Mouse (Mus musculus) liver, embryonic 12.5 days (tissue): ENCODE results near the gene G2e3. TPM values are rescaled to one million over a fixed set of nuclear protein-coding genes. Genes with fewer than 3 reads are reported as not detected.
A peak's percentile ranks its signal among the peaks of the same experiment; 100 is the strongest.

Experiments used
- ATAC-seq: fragments of 200-750 bp; cut with Nextera tagmentation; 2 replicates; pipeline ENCODE4 v1.8.0; 2017; ENCODE audit warnings: moderate number of reproducible peaks, mild to moderate bottlenecking, moderate library complexity
- H3K27ac ChIP-seq: fragments of 300-500 bp; sonication (generic); 2 replicates; pipeline ENCODE4 v1.5.1; 2016; ENCODE audit warnings: mild to moderate bottlenecking
- H3K27me3 ChIP-seq: fragments of 300-500 bp; sonication (generic); replicated peaks from 2 replicates; pipeline ENCODE4 v1.6.1; 2016; ENCODE audit warnings: mild to moderate bottlenecking, moderate library complexity
- H3K36me3 ChIP-seq: fragments of 300-500 bp; sonication (generic); 2 replicates; pipeline ENCODE4 v1.6.1; 2016; ENCODE audit warnings: mild to moderate bottlenecking, moderate library complexity
- H3K4me1 ChIP-seq: fragments of 300-500 bp; sonication (generic); 2 replicates; pipeline ENCODE4 v1.6.1; 2016
- H3K4me2 ChIP-seq: fragments of 300-500 bp; sonication (generic); 2 replicates; pipeline ENCODE4 v1.6.1; 2016; ENCODE audit warnings: mild to moderate bottlenecking, moderate library complexity
- H3K4me3 ChIP-seq: fragments of 300-500 bp; sonication (generic); 2 replicates; pipeline ENCODE4 v1.5.1; 2016; ENCODE audit warnings: mild to moderate bottlenecking, moderate library complexity
- H3K9ac ChIP-seq: fragments of 300-500 bp; sonication (generic); 2 replicates; pipeline ENCODE4 v1.6.1; 2016; ENCODE audit warnings: mild to moderate bottlenecking, moderate library complexity
- H3K9me3 ChIP-seq: fragments of 300-500 bp; sonication (generic); replicated peaks from 2 replicates; pipeline ENCODE4 v1.6.1; 2016; ENCODE audit warnings: mild to moderate bottlenecking, moderate library complexity
- WGBS: fragments of 180-500 bp; shearing (Covaris S2); methylation state at CpG from one replicate; pipeline ENCODE4 v1.1.7; 2016; ENCODE audit not compliant: insufficient replicate concordance; 5-methylcytosine and 5-hydroxymethylcytosine counted together
- polyA plus RNA-seq: library from polyadenylated mRNA; unstranded; fragments of >200 nt; fragmentation: Nextera tagmentation; extraction: Ambion mirVana; gene quantifications from 2 replicates; pipeline ENCODE4 v1.2.1, GENCODE M21; 2016

Gene G2e3
- polyA plus RNA-seq, 1 experiment from 2014 or later = 23.1 TPM

GRCm38 (mm10) chr12:51399871-51400270, 52.0 kb downstream of the G2e3 start:
- no peak overlapping the region for H3K4me2 ChIP-seq
- no peak overlapping the region for H3K4me3 ChIP-seq
- H3K9ac ChIP-seq = no peak overlapping the region
- H3K27me3 ChIP-seq = no peaks in the 10 kb centered on the region
- H3K4me1 ChIP-seq = no peaks in the 10 kb centered on the region
- H3K9me3 ChIP-seq = no peaks in the 10 kb centered on the region
- H3K36me3 ChIP-seq = peaks cover 83% of the 10 kb centered on the region
- ATAC-seq = no peak
- 94% methylated on average over 6 of the region's 6 CpGs for WGBS
- H3K27ac ChIP-seq = no peak overlapping the region

GRCm38 (mm10) chr12:51402060-51402698, 54.3 kb downstream of the G2e3 start:
- no peak; the same call in 1 of the 2 replicates for ATAC-seq
- H3K4me2 ChIP-seq = no peak overlapping the region
- H3K27me3 ChIP-seq = no peaks in the 10 kb centered on the region
- no peak overlapping the region for H3K4me3 ChIP-seq
- no peak overlapping the region for H3K9ac ChIP-seq
- H3K4me1 ChIP-seq = no peaks in the 10 kb centered on the region
- H3K9me3 ChIP-seq = no peaks in the 10 kb centered on the region
- H3K27ac ChIP-seq = no peak overlapping the region
- 77% methylated on average over 5 of the region's 5 CpGs for WGBS
- H3K36me3 ChIP-seq = peaks cover 76% of the 10 kb centered on the region

GRCm38 (mm10) chr12:51403987-51404586, 56.2 kb downstream of the G2e3 start:
- Histone ChIP-seq H3K9ac (no peak overlapping the region), H3K4me2 (no peak overlapping the region), H3K27ac (no peak overlapping the region), H3K4me3 (no peak overlapping the region), H3K36me3 (peaks cover 76% of the 10 kb centered on the region), H3K9me3 (no peaks in the 10 kb centered on the region), H3K27me3 (no peaks in the 10 kb centered on the region), H3K4me1 (no peaks in the 10 kb centered on the region)
- ATAC-seq = no peak
- 57% methylated on average over 4 of the region's 4 CpGs for WGBS

- Histone ChIP-seq H3K4me1 (peaks cover 6% of the 10 kb centered on the region; the same call in 1 of the 2 replicates), H3K36me3 (peaks cover 70% of the 10 kb centered on the region), H3K9me3 (no peaks in the 10 kb centered on the region), H3K9ac (no peak overlapping the region), H3K4me2 (no peak overlapping the region), H3K27ac (no peak overlapping the region), H3K4me3 (no peak overlapping the region), H3K27me3 (no peaks in the 10 kb centered on the region)
- peak; percentile 44; the same call in 1 of the 2 replicates for ATAC-seq
- WGBS = 21% methylated on average over 4 of the region's 4 CpGs
These were observed 63.5 kb downstream of the G2e3 start for GRCm38 (mm10) chr12:51411362-51411761.

Other genes starting within 250 kb of the G2e3 start
- gene Scfd1, start 29.4 kb downstream of the G2e3 start, polyA plus RNA-seq = 46.4 and 49.1 TPM in 2 replicates
- gene Coch, start 245.3 kb downstream of the G2e3 start, polyA plus RNA-seq = 0.24 and 0.32 TPM in 2 replicates